10 mouse cellular contexts compared by ENCODE assay signal in genomic region chr6:135322749-135323148, GRCm38 (mm10). TPM values are rescaled to one million over a fixed set of nuclear protein-coding genes. Genes with fewer than 3 reads are reported as not detected.
DNase-seq lines count a peak whose midpoint lies in the region; ATAC-seq and TF ChIP-seq lines count a peak whose summit lies in the region.
"Had no signal": no experiment of that assay in that cellular context is flagged by ENCODE, and none has a peak within 500 bp of the region (broad histone marks: within the 10 kb centered on the region; RNA-seq: fewer than 3 reads in every experiment).

No protein-coding gene starts in this region.

- WGBS in hindbrain, embryonic 10.5 days: 59% methylated on average over 7 of the region's 7 CpGs
- 58% methylated on average over 7 of the region's 7 CpGs for WGBS in hindbrain, embryonic 13.5 days
- WGBS in forebrain, postnatal 0 days: 83% methylated on average over 7 of the region's 7 CpGs

- ATAC-seq in hindbrain, embryonic 13.5 days (ENCODE audit: low FRiP score): no peak
- no peak for ATAC-seq in forebrain, postnatal 0 days

- no peak overlapping the region for H3ac ChIP-seq in myocyte (ENCODE audit: control insufficient read depth, insufficient read length)

- H3K79me2 ChIP-seq in myocyte (ENCODE audit: control insufficient read depth, insufficient read depth): no peaks in the 10 kb centered on the region

- no peak for TF ChIP-seq CTCF in forebrain, postnatal 0 days (IDR thresholded peaks at IDR 0.05; ENCODE audit: low read depth)

- no peaks in the 10 kb centered on the region for H3K9me3 ChIP-seq in hindbrain, embryonic 10.5 days
- no peaks in the 10 kb centered on the region for H3K9me3 ChIP-seq in hindbrain, embryonic 13.5 days
- no peaks in the 10 kb centered on the region for H3K9me3 ChIP-seq in forebrain, postnatal 0 days (ENCODE audit: low read length)
- H3K9me3 ChIP-seq: midbrain, embryonic 15.5 days had no signal

- H3K4me3 ChIP-seq in hindbrain, embryonic 10.5 days: no peak overlapping the region
- H3K4me3 ChIP-seq in hindbrain, embryonic 13.5 days: no peak overlapping the region
- H3K4me3 ChIP-seq in myocyte: no peak overlapping the region
- no peak overlapping the region for H3K4me3 ChIP-seq in forebrain, postnatal 0 days (ENCODE audit: low read depth, low read length)
- H3K4me3 ChIP-seq: midbrain, embryonic 15.5 days had no signal

- H3K4me1 ChIP-seq in hindbrain, embryonic 10.5 days (replicated peaks): peaks cover 19% of the 10 kb centered on the region
- H3K4me1 ChIP-seq in hindbrain, embryonic 13.5 days (replicated peaks): peaks cover 11% of the 10 kb centered on the region
- H3K4me1 ChIP-seq in forebrain, postnatal 0 days (ENCODE audit: insufficient read depth): no peaks in the 10 kb centered on the region

- H3K27ac ChIP-seq in hindbrain, embryonic 10.5 days: peak overlapping the region; percentile 56; the same call in 1 of the 2 replicates
- H3K27ac ChIP-seq in hindbrain, embryonic 13.5 days: no peak overlapping the region
- H3K27ac ChIP-seq in forebrain, postnatal 0 days (ENCODE audit: low read depth, low read length): no peak overlapping the region
- H3K27ac ChIP-seq: midbrain, embryonic 15.5 days had no signal

- DNase-seq in hindbrain, embryonic 10.5 days (ENCODE audit: low spot score): no peak
- DNase-seq in NIH3T3 (ENCODE audit: low read depth): peak; percentile 42
- peak; percentile 42 for DNase-seq in kidney, postnatal 10 days
- DNase-seq in forebrain, postnatal 0 days: no peak
- DNase-seq in right cerebral cortex, postnatal 25 days: no peak
- DNase-seq in adrenal gland, postnatal 4 days (ENCODE audit: low spot score in 2 of 2): no peak

- H3K27me3 ChIP-seq in hindbrain, embryonic 10.5 days (ENCODE audit: insufficient read depth, poor library complexity, severe bottlenecking): 0 out of 2 replicates have a peak, but pooled peaks cover 5% of the 10 kb centered on the region
- H3K27me3 ChIP-seq in hindbrain, embryonic 13.5 days: no peaks in the 10 kb centered on the region
- no peaks in the 10 kb centered on the region for H3K27me3 ChIP-seq in myocyte (ENCODE audit: control insufficient read depth, insufficient read depth, insufficient read length)
- H3K27me3 ChIP-seq in forebrain, postnatal 0 days (ENCODE audit: insufficient read depth, low read length): no peaks in the 10 kb centered on the region
- H3K27me3 ChIP-seq: midbrain, embryonic 15.5 days had no signal

- no peak for TF ChIP-seq POLR2A in myocyte (IDR thresholded peaks at IDR 0.05; ENCODE audit: insufficient read length, low read depth)

- H3K36me3 ChIP-seq in hindbrain, embryonic 10.5 days: no peaks in the 10 kb centered on the region
- no peaks in the 10 kb centered on the region for H3K36me3 ChIP-seq in hindbrain, embryonic 13.5 days
- H3K36me3 ChIP-seq in myocyte (ENCODE audit: control insufficient read depth, insufficient read depth): no peaks in the 10 kb centered on the region
- H3K36me3 ChIP-seq in forebrain, postnatal 0 days (ENCODE audit: insufficient read depth): no peaks in the 10 kb centered on the region
- H3K36me3 ChIP-seq: midbrain, embryonic 15.5 days had no signal

- H3K4me2 ChIP-seq in hindbrain, embryonic 13.5 days: no peak overlapping the region
- H3K4me2 ChIP-seq in myocyte (ENCODE audit: low read depth): peak overlapping the region; percentile 95
- no peak overlapping the region for H3K4me2 ChIP-seq in forebrain, postnatal 0 days (ENCODE audit: low read depth)
- H3K4me2 ChIP-seq: midbrain, embryonic 15.5 days had no signal

- no peak overlapping the region for H3K9ac ChIP-seq in hindbrain, embryonic 13.5 days
- no peak overlapping the region for H3K9ac ChIP-seq in forebrain, postnatal 0 days
- H3K9ac ChIP-seq: midbrain, embryonic 15.5 days had no signal

TF ChIP-seq in myocyte, 11 proteins besides CTCF, POLR2A, EP300 and RAD21:
- no peak for TF ChIP-seq USF1 (IDR thresholded peaks at IDR 0.05; ENCODE audit: low read depth)
- TF ChIP-seq MYOG (IDR thresholded peaks at IDR 0.05; ENCODE audit: control insufficient read depth in 1 of 3, insufficient read depth in 1 of 3, insufficient read length in 2 of 3, low read depth in 2 of 3): peak in 1 of 3 experiments; percentile 43
- TF ChIP-seq REST (IDR thresholded peaks at IDR 0.05; ENCODE audit: insufficient read depth, insufficient read length): no peak

RNA-seq across cellular contexts. Expression of gene Pbp2, which starts 12.5 kb away (rescaled TPM):
- polyA plus RNA-seq in hindbrain, embryonic 10.5 days (2016; fragmentation: Nextera tagmentation; extraction: Ambion mirVana): 0.29 TPM in 1 of 2 replicates, not detected in the other
- polyA plus RNA-seq in hindbrain, embryonic 13.5 days (2015; fragmentation: Nextera tagmentation; extraction: Ambion mirVana): 0.16 and 0.26 TPM in 2 replicates
- 0.16 TPM for polyA plus RNA-seq in myocyte (2012; fragmentation: generic; extraction: Trizol)
- total RNA-seq in forebrain, postnatal 0 days (2014; rRNA removed): not detected in 2 replicates
- not detected in 2 replicates for polyA plus RNA-seq in forebrain, postnatal 0 days (2015; fragmentation: Nextera tagmentation; extraction: Ambion mirVana)
- total RNA-seq in adrenal gland, postnatal 4 days (2021): not detected
- total RNA-seq: hematopoietic stem cell, adult 5-6 weeks had no signal
- polyA plus RNA-seq: midbrain, embryonic 15.5 days had no signal

RNA-seq across cellular contexts. Expression of gene Emp1, which starts 39.6 kb away (rescaled TPM):
- 6.2 and 10.5 TPM in 2 replicates for polyA plus RNA-seq in hindbrain, embryonic 10.5 days (2016; fragmentation: Nextera tagmentation; extraction: Ambion mirVana)
- 11.1 and 12.2 TPM in 2 replicates for polyA plus RNA-seq in hindbrain, embryonic 13.5 days (2015; fragmentation: Nextera tagmentation; extraction: Ambion mirVana)
- polyA plus RNA-seq in myocyte (2012; fragmentation: generic; extraction: Trizol): 112 TPM
- total RNA-seq in forebrain, postnatal 0 days (2014; rRNA removed): 11.4 and 37.0 TPM in 2 replicates
- 3.8 and 4.3 TPM in 2 replicates for polyA plus RNA-seq in forebrain, postnatal 0 days (2015; fragmentation: Nextera tagmentation; extraction: Ambion mirVana)
- 100 to 1,000 TPM; 110 to 112 TPM for total RNA-seq in adrenal gland, postnatal 4 days (2021)

Comparison
In these comparisons a context has a peak if more than half of its experiments do, and no peak if none do; other contexts are left out.
1. DNase-seq: peak in NIH3T3 (single experiment) and kidney, postnatal 10 days (single experiment); none in hindbrain, embryonic 10.5 days (single experiment), forebrain, postnatal 0 days (single experiment), right cerebral cortex, postnatal 25 days (single experiment) and adrenal gland, postnatal 4 days (0 of 2).